Mouse (Mus musculus): ENCODE measurements around the gene BC061212. TPM values are rescaled to one million over a fixed set of nuclear protein-coding genes. Genes with fewer than 3 reads are reported as not detected.
"Not testable (repeated sequence)": the region's sequence is repeated elsewhere in the genome, so short reads cannot be mapped to it uniquely, and the experiment has no call there.

BC061212 gene
- total RNA-seq (2022), result not detected

DNA sequence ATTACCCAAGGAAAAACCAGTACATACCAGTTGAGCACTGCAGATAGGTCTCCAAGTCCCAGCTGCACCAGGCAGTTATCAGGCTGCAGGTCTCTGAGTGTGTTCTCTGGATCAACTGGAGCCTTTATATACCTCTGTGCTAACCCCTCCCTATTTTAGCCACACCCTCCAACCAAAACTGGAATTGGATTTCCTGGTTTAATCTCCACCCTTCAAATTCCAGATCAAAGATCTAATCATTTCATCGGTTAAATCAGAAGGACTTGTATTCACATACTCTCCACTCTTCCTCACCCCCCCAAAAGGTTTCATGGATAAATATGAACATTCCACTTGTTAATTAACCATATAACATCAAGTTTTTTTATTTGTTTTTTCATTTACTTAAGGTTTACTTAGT is at the start of gene BC061212:
BC061212 (minus strand) TSS at position 101 of the 400 bp plus-strand sequence.
- DNase-seq (ENCODE audit: low spot score), result not testable (repeated sequence)

- DNase-seq (ENCODE audit: low spot score), result not testable (repeated sequence)
These were observed 5.7 kb upstream of the BC061212 start, which contains the start of gene Gm6351 for GRCm38 (mm10) chr5:94076085-94076484. Gm6351 (plus strand) TSS chr5:94076385.

Other genes starting within 250 kb of the BC061212 start
- not detected for gene Gm7792, start 226.8 kb downstream of the BC061212 start, total RNA-seq (2022)
- not detected for gene Gm16429, start 141.5 kb downstream of the BC061212 start, total RNA-seq (2022)
- gene Gm6351, start 5.8 kb upstream of the BC061212 start, total RNA-seq (2022), result not detected
- gene Gm3106, start 147.5 kb upstream of the BC061212 start, total RNA-seq (2022), result not detected
- gene A430089I19Rik, start 236.3 kb upstream of the BC061212 start, total RNA-seq (2022), result not detected
- gene Gm6502, start 243.9 kb upstream of the BC061212 start, total RNA-seq (2022), result not detected